Mouse (Mus musculus): ENCODE measurements around the gene Svop. TPM values are rescaled to one million over a fixed set of nuclear protein-coding genes. Genes with fewer than 3 reads are reported as not detected.

Gene Svop
- total and polyA plus RNA-seq, 3 experiments: 0.31 to 0.51 (median 0.38) TPM

- Histone ChIP-seq H3K4me1 (ENCODE audit: control insufficient read depth in 1 of 2, insufficient read depth in 2 of 2) (peaks cover 4 to 14% of the 10 kb centered on the region in 2 experiments), H3K4me3 (replicated peaks in 1 of 3; ENCODE audit: low read depth in 2 of 3, low read length in 2 of 3, poor library complexity in 1 of 3) (no peak overlapping the region), H3K4me2 (ENCODE audit: insufficient read depth, low read depth, poor library complexity, severe bottlenecking) (peak overlapping the region; percentile 48; the same call in 1 of the 2 replicates), H3K79me2 (replicated peaks; ENCODE audit: control insufficient read depth, extremely low read depth, insufficient read depth, poor library complexity, severe bottlenecking) (no peaks in the 10 kb centered on the region), H3K9ac (ENCODE audit: insufficient read depth, low read depth) (no peak overlapping the region), H3K9me3 (replicated peaks; ENCODE audit: low read length) (no peaks in the 10 kb centered on the region), H3K27me3 (replicated peaks) (peaks cover 3% of the 10 kb centered on the region), H3K27ac (ENCODE audit: insufficient read depth, low read depth) (no peak overlapping the region), H3K36me3 (replicated peaks in 1 of 2; ENCODE audit: control insufficient read depth in 1 of 2, insufficient read depth in 1 of 2, low read length in 1 of 2) (no peaks in the 10 kb centered on the region)
- no peak for TF ChIP-seq SIN3A (IDR thresholded peaks at IDR 0.05; ENCODE audit: low read length)
- no peak for TF ChIP-seq HCFC1 (IDR thresholded peaks at IDR 0.05; ENCODE audit: low read depth, low read length)
- TF ChIP-seq UBTF (IDR thresholded peaks at IDR 0.05; ENCODE audit: low read depth, low read length): no peak
- no peak for TF ChIP-seq MAX (IDR thresholded peaks at IDR 0.05; ENCODE audit: low read length)
- TF ChIP-seq USF2 (conservative IDR thresholded peaks at IDR 0.05; ENCODE audit: low read depth, low read length): no peak
- TF ChIP-seq USF1 (IDR thresholded peaks at IDR 0.05; ENCODE audit: low read depth, low read length): no peak
- TF ChIP-seq ELF1 (IDR thresholded peaks at IDR 0.05; ENCODE audit: low read depth, low read length): no peak
- no peak for TF ChIP-seq E2F4 (IDR thresholded peaks at IDR 0.05; ENCODE audit: insufficient replicate concordance, low read depth, low read length)
- TF ChIP-seq BHLHE40 (IDR thresholded peaks at IDR 0.05; ENCODE audit: low read depth, low read length): no peak
- no peak for TF ChIP-seq CHD2 (IDR thresholded peaks at IDR 0.05; ENCODE audit: low read length)
- TF ChIP-seq ZKSCAN1 (IDR thresholded peaks at IDR 0.05; ENCODE audit: borderline replicate concordance, low read depth, low read length): no peak
- no peak for TF ChIP-seq POLR2AphosphoS2 (IDR thresholded peaks at IDR 0.05; ENCODE audit: low read depth, low read length)
- TF ChIP-seq ZMIZ1 (IDR thresholded peaks at IDR 0.05; ENCODE audit: low read depth, low read length): no peak
- TF ChIP-seq CTCF (conservative IDR thresholded peaks at IDR 0.05 in 1 of 2, IDR thresholded peaks at IDR 0.05 in 1 of 2; ENCODE audit: low read depth in 2 of 2, low read length in 2 of 2): no peak
- no peak for TF ChIP-seq RCOR1 (conservative IDR thresholded peaks at IDR 0.05; ENCODE audit: low read depth, low read length)
- no peak for TF ChIP-seq ETS1 (conservative IDR thresholded peaks at IDR 0.05; ENCODE audit: low read depth, low read length)
- TF ChIP-seq JUND (conservative IDR thresholded peaks at IDR 0.05; ENCODE audit: low read depth, low read length): no peak
- TF ChIP-seq EP300 (IDR thresholded peaks at IDR 0.05; ENCODE audit: low read length): no peak
- no peak for TF ChIP-seq NRF1 (IDR thresholded peaks at IDR 0.05; ENCODE audit: low read depth, low read length)
- no peak for TF ChIP-seq NELFE (IDR thresholded peaks at IDR 0.05; ENCODE audit: low read depth, low read length)
- dilution Hi-C loops (cut with MboI; ENCODE audit: extremely low pct_ligation_motif_present, extremely low pct_unique_long_range_greater_than_20kb, low sequenced_read_pairs): no loop called here
- no peak for DNase-seq (ENCODE audit: extremely low read depth)
- in situ Hi-C loops (cut with MboI; ENCODE audit: low pct_ligation_motif_present, low pct_unique_long_range_greater_than_20kb, low sequenced_read_pairs): no loop called here
These were observed 50.9 kb downstream of the Svop start for GRCm38 (mm10) chr5:114040508-114040907.

GRCm38 (mm10) chr5:114035111-114035510 is 56.3 kb downstream of the Svop start:
- Histone ChIP-seq H3K27me3 (replicated peaks) (peaks cover 3% of the 10 kb centered on the region), H3K4me3 (replicated peaks in 1 of 3; ENCODE audit: low read depth in 2 of 3, low read length in 2 of 3, poor library complexity in 1 of 3) (no peak overlapping the region), H3K27ac (ENCODE audit: insufficient read depth, low read depth) (no peak overlapping the region), H3K79me2 (replicated peaks; ENCODE audit: control insufficient read depth, extremely low read depth, insufficient read depth, poor library complexity, severe bottlenecking) (no peaks in the 10 kb centered on the region), H3K4me1 (ENCODE audit: control insufficient read depth in 1 of 2, insufficient read depth in 2 of 2) (no peaks in the 10 kb centered on the region), H3K9ac (ENCODE audit: insufficient read depth, low read depth) (no peak overlapping the region), H3K9me3 (replicated peaks; ENCODE audit: low read length) (peaks cover 16% of the 10 kb centered on the region), H3K4me2 (ENCODE audit: insufficient read depth, low read depth, poor library complexity, severe bottlenecking) (no peak overlapping the region), H3K36me3 (replicated peaks in 1 of 2; ENCODE audit: control insufficient read depth in 1 of 2, insufficient read depth in 1 of 2, low read length in 1 of 2) (no peaks in the 10 kb centered on the region)
- dilution Hi-C loops (cut with MboI; ENCODE audit: extremely low pct_ligation_motif_present, extremely low pct_unique_long_range_greater_than_20kb, low sequenced_read_pairs): no loop called here
- TF ChIP-seq USF1 (IDR thresholded peaks at IDR 0.05; ENCODE audit: low read depth, low read length): no peak
- no peak for TF ChIP-seq NRF1 (IDR thresholded peaks at IDR 0.05; ENCODE audit: low read depth, low read length)
- TF ChIP-seq BHLHE40 (IDR thresholded peaks at IDR 0.05; ENCODE audit: low read depth, low read length): no peak
- TF ChIP-seq MEF2A (IDR thresholded peaks at IDR 0.05; ENCODE audit: borderline replicate concordance, low read depth, low read length): no peak
- no peak for TF ChIP-seq ETS1 (conservative IDR thresholded peaks at IDR 0.05; ENCODE audit: low read depth, low read length)
- no peak for DNase-seq (ENCODE audit: extremely low read depth)
- in situ Hi-C loops (cut with MboI; ENCODE audit: low pct_ligation_motif_present, low pct_unique_long_range_greater_than_20kb, low sequenced_read_pairs): no loop called here
